28 mouse cellular contexts compared by ENCODE assay signal in genomic region chr16:11266556-11266955, GRCm38 (mm10). TPM values are rescaled to one million over a fixed set of nuclear protein-coding genes. Genes with fewer than 3 reads are reported as not detected.
DNase-seq lines count a peak whose midpoint lies in the region; ATAC-seq and TF ChIP-seq lines count a peak whose summit lies in the region.
"Had no signal": no experiment of that assay in that cellular context is flagged by ENCODE, and none has a peak within 500 bp of the region (broad histone marks: within the 10 kb centered on the region; RNA-seq: fewer than 3 reads in every experiment).

No protein-coding gene starts in this region.

- WGBS in intestine, postnatal 0 days = 88% methylated on average over 2 of the region's 2 CpGs
- 79% methylated on average over 2 of the region's 2 CpGs for WGBS in intestine, embryonic 15.5 days
- 91% methylated on average over 2 of the region's 2 CpGs for WGBS in hindbrain, embryonic 14.5 days

- H3K27ac ChIP-seq in intestine, postnatal 0 days (ENCODE audit: low read depth, low read length) = no peak overlapping the region
- H3K27ac ChIP-seq in intestine, embryonic 15.5 days = no peak overlapping the region
- H3K27ac ChIP-seq in testis, adult 2 months (ENCODE audit: control insufficient read depth, insufficient read depth, low read depth, low read length) = no peak overlapping the region
- no peak overlapping the region for H3K27ac ChIP-seq in hindbrain, embryonic 14.5 days
- H3K27ac ChIP-seq: forebrain, embryonic 13.5 days; heart, embryonic 10.5 days; heart, embryonic 15.5 days; hindbrain, postnatal 0 days; limb, embryonic 12.5 days; liver, embryonic 13.5 days; macrophage had no signal

- H3K4me3 ChIP-seq in intestine, postnatal 0 days (ENCODE audit: low read depth, low read length) = no peak overlapping the region
- H3K4me3 ChIP-seq in intestine, embryonic 15.5 days (replicated peaks) = no peak overlapping the region
- H3K4me3 ChIP-seq in testis, adult 2 months (ENCODE audit: control insufficient read depth, low read depth, low read length) = peak overlapping the region; percentile 13; the same call in 1 of the 2 replicates
- no peak overlapping the region for H3K4me3 ChIP-seq in hindbrain, embryonic 14.5 days (replicated peaks; ENCODE audit: low read length)
- H3K4me3 ChIP-seq: forebrain, embryonic 13.5 days; heart, embryonic 10.5 days; heart, embryonic 15.5 days; limb, embryonic 12.5 days; liver, embryonic 13.5 days had no signal

- H3K27me3 ChIP-seq in intestine, postnatal 0 days (replicated peaks; ENCODE audit: control insufficient read depth, insufficient read depth, low read length) = no peaks in the 10 kb centered on the region
- no peaks in the 10 kb centered on the region for H3K27me3 ChIP-seq in intestine, embryonic 15.5 days (replicated peaks)
- no peaks in the 10 kb centered on the region for H3K27me3 ChIP-seq in testis, adult 2 months (ENCODE audit: control insufficient read depth, insufficient read depth, low read length)
- no peaks in the 10 kb centered on the region for H3K27me3 ChIP-seq in hindbrain, embryonic 14.5 days (ENCODE audit: control insufficient read depth, insufficient read depth, low read length)
- H3K27me3 ChIP-seq: CH12.LX; forebrain, embryonic 13.5 days; heart, embryonic 15.5 days; limb, embryonic 12.5 days; liver, embryonic 13.5 days had no signal

- no peaks in the 10 kb centered on the region for H3K4me1 ChIP-seq in intestine, postnatal 0 days (replicated peaks; ENCODE audit: control insufficient read depth, insufficient read depth, low read length)
- no peaks in the 10 kb centered on the region for H3K4me1 ChIP-seq in intestine, embryonic 15.5 days (replicated peaks)
- no peaks in the 10 kb centered on the region for H3K4me1 ChIP-seq in testis, adult 2 months (ENCODE audit: control insufficient read depth, insufficient read depth, low read length)
- H3K4me1 ChIP-seq in hindbrain, embryonic 14.5 days (replicated peaks; ENCODE audit: control insufficient read depth, insufficient read depth, low read length) = no peaks in the 10 kb centered on the region
- H3K4me1 ChIP-seq: forebrain, embryonic 13.5 days; heart, embryonic 10.5 days; heart, embryonic 15.5 days; limb, embryonic 12.5 days had no signal

- H3K36me3 ChIP-seq in intestine, postnatal 0 days (ENCODE audit: control insufficient read depth, insufficient read depth) = no peaks in the 10 kb centered on the region
- no peaks in the 10 kb centered on the region for H3K36me3 ChIP-seq in intestine, embryonic 15.5 days
- H3K36me3 ChIP-seq in testis, adult 2 months (ENCODE audit: control insufficient read depth, insufficient read depth, low read length) = no peaks in the 10 kb centered on the region
- no peaks in the 10 kb centered on the region for H3K36me3 ChIP-seq in hindbrain, embryonic 14.5 days (replicated peaks; ENCODE audit: control insufficient read depth, insufficient read depth)
- H3K36me3 ChIP-seq: heart, embryonic 10.5 days; heart, embryonic 15.5 days; limb, embryonic 12.5 days; liver, embryonic 13.5 days had no signal

- no peak for TF ChIP-seq CTCF in intestine, postnatal 0 days (IDR thresholded peaks at IDR 0.05; ENCODE audit: low read depth)
- TF ChIP-seq CTCF in testis, adult 2 months (IDR thresholded peaks at IDR 0.05; ENCODE audit: control insufficient read depth, insufficient read depth, insufficient replicate concordance, low read depth, low read length) = no peak

- H3K4me2 ChIP-seq in intestine, postnatal 0 days (replicated peaks; ENCODE audit: low read depth) = no peak overlapping the region
- no peak overlapping the region for H3K4me2 ChIP-seq in intestine, embryonic 15.5 days (replicated peaks)
- no peak overlapping the region for H3K4me2 ChIP-seq in hindbrain, embryonic 14.5 days (replicated peaks)
- H3K4me2 ChIP-seq: forebrain, embryonic 13.5 days; heart, embryonic 15.5 days; limb, embryonic 12.5 days; liver, embryonic 13.5 days had no signal

- H3K9ac ChIP-seq in intestine, postnatal 0 days (ENCODE audit: low read depth, low read length) = no peak overlapping the region
- H3K9ac ChIP-seq in intestine, embryonic 15.5 days = no peak overlapping the region
- no peak overlapping the region for H3K9ac ChIP-seq in hindbrain, embryonic 14.5 days
- H3K9ac ChIP-seq: forebrain, embryonic 13.5 days; heart, embryonic 15.5 days; limb, embryonic 12.5 days; liver, embryonic 13.5 days had no signal

- no peak for TF ChIP-seq POLR2A in testis, adult 2 months (IDR thresholded peaks at IDR 0.05; ENCODE audit: control insufficient read depth, low read depth, low read length)

- DNase-seq in testis, postnatal 10 days (ENCODE audit: low spot score) = no peak
- DNase-seq in kidney, postnatal 36 days = peak; percentile 73 to 88
- no peak for DNase-seq in hindbrain, embryonic 14.5 days (ENCODE audit: low spot score)
- DNase-seq in left cerebral cortex, adult 11 months (ENCODE audit: low spot score) = no peak
- DNase-seq: adrenal gland, adult 8-10 months; cerebellum, adult 2 months; cerebellum, postnatal 36 days; gastrocnemius, postnatal 14 days; heart, adult 11 months; layer of hippocampus, postnatal 36 days; liver, embryonic 13.5 days; lung, adult 2 months; lung, postnatal 10 days; midbrain, embryonic 14.5 days had no signal

- no peaks in the 10 kb centered on the region for H3K9me3 ChIP-seq in intestine, postnatal 0 days (ENCODE audit: control insufficient read depth)
- no peaks in the 10 kb centered on the region for H3K9me3 ChIP-seq in intestine, embryonic 15.5 days
- no peaks in the 10 kb centered on the region for H3K9me3 ChIP-seq in hindbrain, embryonic 14.5 days (ENCODE audit: control insufficient read depth, low read length)
- H3K9me3 ChIP-seq: forebrain, embryonic 13.5 days; heart, embryonic 10.5 days; heart, embryonic 15.5 days; limb, embryonic 12.5 days; liver, embryonic 13.5 days had no signal

- ATAC-seq in intestine, postnatal 0 days = peak; percentile 54
- ATAC-seq in intestine, embryonic 15.5 days = no peak
- no peak for ATAC-seq in hindbrain, embryonic 14.5 days (ENCODE audit: low FRiP score)
- ATAC-seq: forebrain, embryonic 13.5 days; hindbrain, postnatal 0 days; intestine, embryonic 16.5 days had no signal

RNA-seq across cellular contexts. Expression of gene Gspt1, which starts 12.4 kb away (rescaled TPM):
- 47.3 and 48.4 TPM in 2 replicates for polyA plus RNA-seq in intestine, postnatal 0 days (2015; fragmentation: Nextera tagmentation; extraction: Ambion mirVana)
- polyA plus RNA-seq in intestine, embryonic 15.5 days (2015; fragmentation: Nextera tagmentation; extraction: Ambion mirVana) = 69.4 and 78.8 TPM in 2 replicates
- polyA plus RNA-seq in testis, adult 2 months (2012; rRNA removed) = 15.4 and 18.1 TPM in 2 replicates
- polyA plus RNA-seq in hindbrain, embryonic 14.5 days (2014; fragmentation: Nextera tagmentation; extraction: Ambion mirVana) = 58.2 and 58.5 TPM in 2 replicates

RNA-seq across cellular contexts. Expression of gene Tnfrsf17, which starts 47.1 kb away (rescaled TPM):
- not detected in 2 replicates for polyA plus RNA-seq in intestine, postnatal 0 days (2015; fragmentation: Nextera tagmentation; extraction: Ambion mirVana)
- not detected in 2 replicates for polyA plus RNA-seq in intestine, embryonic 15.5 days (2015; fragmentation: Nextera tagmentation; extraction: Ambion mirVana)
- 0.23 TPM in 1 of 2 replicates, not detected in the other for polyA plus RNA-seq in testis, adult 2 months (2012; rRNA removed)
- 0.26 TPM in 1 of 2 replicates, not detected in the other for polyA plus RNA-seq in hindbrain, embryonic 14.5 days (2014; fragmentation: Nextera tagmentation; extraction: Ambion mirVana)
- polyA plus RNA-seq: C2C12; embryonic facial prominence, embryonic 11.5 days; heart, embryonic 10.5 days; hindbrain, postnatal 0 days; intestine, embryonic 16.5 days; limb, embryonic 12.5 days; liver, embryonic 13.5 days; macrophage; midbrain, embryonic 14.5 days; neural tube, embryonic 14.5 days had no signal

RNA-seq across cellular contexts. Expression of gene Snx29, which starts 56.2 kb away (rescaled TPM):
- 1.9 and 4.0 TPM in 2 replicates for polyA plus RNA-seq in intestine, postnatal 0 days (2015; fragmentation: Nextera tagmentation; extraction: Ambion mirVana)
- 5.7 and 7.8 TPM in 2 replicates for polyA plus RNA-seq in intestine, embryonic 15.5 days (2015; fragmentation: Nextera tagmentation; extraction: Ambion mirVana)
- polyA plus RNA-seq in testis, adult 2 months (2012; rRNA removed) = 6.1 and 7.7 TPM in 2 replicates
- polyA plus RNA-seq in hindbrain, embryonic 14.5 days (2014; fragmentation: Nextera tagmentation; extraction: Ambion mirVana) = 11.9 and 14.3 TPM in 2 replicates

Comparison
In these comparisons a context has a peak if more than half of its experiments do, and no peak if none do; other contexts are left out.
1. DNase-seq: peak in kidney, postnatal 36 days (2 of 2); none in testis, postnatal 10 days (single experiment), hindbrain, embryonic 14.5 days (single experiment) and left cerebral cortex, adult 11 months (single experiment).